Mouse (Mus musculus): ENCODE results near the gene Olfr73.
"Not testable (repeated sequence)": the region's sequence is repeated elsewhere in the genome, so short reads cannot be mapped to it uniquely, and the experiment has no call there.

Olfr73 gene

GRCm38 (mm10) chr2:88037599-88037998 is at the start of gene Olfr73:
Gene Olfr73 (minus strand): TSS chr2:88037699.
- DNase-seq (ENCODE audit: extremely low spot score, low spot score), result no peak

- DNase-seq (ENCODE audit: extremely low spot score, low spot score), result no peak
These were observed 34.2 kb upstream of the Olfr73 start, which contains the start of gene Olfr1163 for GRCm38 (mm10) chr2:88071730-88072129. Gene Olfr1163 (minus strand): TSS chr2:88071830.

DNA sequence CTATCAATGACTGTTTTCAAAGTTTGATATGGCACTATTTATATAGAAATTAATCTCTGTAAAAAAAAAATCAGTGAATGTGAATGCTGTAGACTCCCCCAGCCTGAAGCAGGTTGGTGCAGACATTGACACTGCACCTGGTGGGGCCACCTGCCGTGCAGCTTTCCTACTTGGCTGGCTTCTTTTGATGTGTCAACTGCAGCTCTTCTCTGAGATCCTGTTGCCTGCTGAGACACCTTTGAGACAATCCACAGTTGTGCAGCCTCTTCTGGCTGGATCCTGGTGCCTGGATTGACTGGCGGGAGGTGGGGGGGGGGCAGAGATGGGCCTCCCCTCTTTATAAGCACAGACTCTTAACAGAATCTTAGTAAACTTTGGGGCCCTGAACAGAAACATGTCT is 26.1 kb upstream of the Olfr73 start:
- no peak for DNase-seq (ENCODE audit: extremely low spot score, low spot score)

DNA sequence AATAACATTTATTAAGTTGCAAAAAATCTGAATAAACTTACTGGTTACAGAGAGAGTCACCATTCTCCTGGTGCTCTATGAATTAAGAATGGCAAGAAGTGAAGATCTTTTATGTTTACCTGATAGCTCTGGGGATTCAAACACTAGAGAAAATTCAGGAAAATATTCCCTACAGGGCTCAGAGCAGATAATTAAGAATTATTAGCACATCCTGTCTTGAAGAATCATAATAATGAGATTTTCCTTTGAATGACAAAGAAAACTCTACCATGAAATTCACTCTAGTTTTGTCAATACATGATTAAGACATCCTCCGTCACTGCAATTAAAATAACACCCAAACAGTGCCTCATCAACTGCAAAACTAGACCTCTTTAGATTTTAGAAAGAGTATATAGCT is 13.5 kb upstream of the Olfr73 start, which contains the start of gene Olfr1162:
Gene Olfr1162, minus strand, starts transcription at position 101 of the 400 bp plus-strand sequence.
- no peak for DNase-seq (ENCODE audit: extremely low spot score, low spot score)

GRCm38 (mm10) chr2:88022474-88022873 is 15.0 kb downstream of the Olfr73 start, which contains the start of gene Olfr1161:
Gene Olfr1161 (plus strand): TSS chr2:88022774.
- DNase-seq (ENCODE audit: extremely low spot score, low spot score), result not testable (repeated sequence)

DNA sequence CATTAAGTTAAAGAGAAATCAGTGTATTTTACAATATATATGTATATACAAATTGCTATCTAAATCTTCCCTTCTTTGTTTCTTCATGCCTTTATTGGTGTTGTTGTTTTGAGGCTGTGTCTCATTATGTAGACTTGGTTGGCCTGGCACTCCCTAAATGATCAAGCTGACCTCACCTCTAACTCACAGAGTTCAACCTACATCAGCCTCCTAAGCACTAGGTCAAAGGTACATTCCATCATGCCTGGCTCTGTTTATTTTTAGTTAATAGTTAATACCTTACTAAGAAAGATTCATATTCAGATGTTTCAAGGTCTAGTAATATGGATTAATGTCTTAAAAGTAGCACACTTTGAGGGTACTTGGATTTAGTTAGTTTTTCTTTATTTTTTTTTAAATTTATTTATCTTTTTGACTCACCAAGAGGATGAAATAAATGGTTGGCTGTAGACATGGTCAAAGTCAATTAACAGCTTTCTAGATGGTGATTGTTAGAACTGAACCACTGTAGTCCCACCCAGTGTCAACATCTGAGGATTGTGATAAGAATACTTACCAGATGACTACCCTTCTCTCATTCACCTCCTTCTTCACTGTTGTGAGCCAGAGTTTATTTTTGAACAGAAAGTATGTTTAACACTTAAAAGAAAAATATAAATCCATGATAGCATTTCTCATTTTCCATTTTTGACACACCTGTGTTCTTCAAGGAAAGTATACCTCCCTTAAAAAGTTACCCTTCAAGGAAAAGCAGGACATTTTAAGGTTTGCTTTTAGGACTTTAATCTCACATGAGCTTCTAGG is 29.8 kb downstream of the Olfr73 start, which contains the start of gene Olfr1160:
Gene Olfr1160, minus strand, starts transcription at position 754 of the 804 bp plus-strand sequence.
- DNase-seq (ENCODE audit: extremely low spot score, low spot score), result no peak

DNA sequence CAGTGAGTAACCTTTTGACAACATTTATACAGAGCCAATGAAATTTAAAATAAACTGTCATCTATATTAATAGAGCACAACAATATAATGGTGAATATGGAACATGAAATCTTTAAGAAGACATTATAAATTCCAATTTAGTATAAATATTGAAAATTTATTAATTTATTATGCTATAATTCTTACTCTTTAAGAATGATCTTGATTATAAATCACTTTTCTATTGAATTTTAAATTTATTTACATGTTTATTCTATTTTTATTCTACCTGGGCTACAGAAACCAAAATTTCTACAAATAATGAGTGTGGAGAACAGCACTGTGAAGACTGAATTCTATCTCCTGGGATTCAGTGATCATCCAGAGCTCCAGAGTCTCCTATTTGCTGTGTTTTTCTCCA is 47.7 kb downstream of the Olfr73 start, which contains the start of gene Olfr1158:
Gene Olfr1158, plus strand, starts transcription at position 301 of the 400 bp plus-strand sequence.
- DNase-seq (ENCODE audit: extremely low spot score, low spot score), result no peak
